Mouse (Mus musculus) heart, postnatal 0 days (tissue): Measurements from ENCODE around the gene Rtn4. TPM values are rescaled to one million over a fixed set of nuclear protein-coding genes. Genes with fewer than 3 reads are reported as not detected.

Source experiments
- ATAC-seq: fragments of 200-750 bp; cut with Nextera tagmentation; 2 replicates; pipeline ENCODE4 v1.8.0; 2017; ENCODE audit warnings: low read depth, moderate number of reproducible peaks, moderate library complexity; ENCODE audit not compliant: insufficient read depth
- DNase-seq: peaks from one replicate; pipeline ENCODE4 v3.0.0-alpha.2; 2016; ENCODE audit warnings: low spot score
- H3K27ac ChIP-seq: fragments of 300-500 bp; sonication (generic); 2 replicates; pipeline ENCODE4 v1.5.1; 2014; ENCODE audit warnings: low read depth, mild to moderate bottlenecking
- H3K27me3 ChIP-seq: fragments of 300-500 bp; sonication (generic); 2 replicates; pipeline ENCODE4 v1.6.1; 2014; ENCODE audit warnings: low read length, mixed read lengths; ENCODE audit not compliant: control insufficient read depth, insufficient read depth
- H3K36me3 ChIP-seq: fragments of 300-500 bp; sonication (generic); replicated peaks from 2 replicates; pipeline ENCODE4 v1.6.1; 2014; ENCODE audit warnings: low read length, mixed read lengths; ENCODE audit not compliant: control insufficient read depth, insufficient read depth
- H3K4me1 ChIP-seq: fragments of 300-500 bp; sonication (generic); 2 replicates; pipeline ENCODE4 v1.6.1; 2014; ENCODE audit warnings: antibody characterized with exemption; ENCODE audit not compliant: control insufficient read depth, insufficient read depth
- H3K4me2 ChIP-seq: fragments of 300-500 bp; sonication (generic); 2 replicates; pipeline ENCODE4 v1.6.1; 2014; ENCODE audit warnings: low read depth, mild to moderate bottlenecking, low read length, moderate library complexity
- H3K4me3 ChIP-seq: fragments of 300-500 bp; sonication (generic); 2 replicates; pipeline ENCODE4 v1.5.1; 2014; ENCODE audit warnings: low read depth, low read length
- H3K9ac ChIP-seq: fragments of 300-500 bp; sonication (generic); replicated peaks from 2 replicates; pipeline ENCODE4 v1.6.1; 2014; ENCODE audit warnings: low read depth, low read length, mixed read lengths
- H3K9me3 ChIP-seq: fragments of 300-500 bp; sonication (generic); replicated peaks from 2 replicates; pipeline ENCODE4 v1.6.1; 2016; ENCODE audit warnings: low read length; ENCODE audit not compliant: control insufficient read depth
- CTCF ChIP-seq: IDR thresholded peaks from 2 replicates; pipeline ENCODE4 v1.5.1; 2016; ENCODE audit warnings: antibody characterized with exemption, control low read depth, low read depth
- EP300 ChIP-seq: IDR thresholded peaks from 2 replicates; pipeline ENCODE4 v1.6.1; 2016; ENCODE audit warnings: antibody characterized with exemption, low read depth
- WGBS: fragments of 180-500 bp; shearing (Covaris S2); extraction: QIAGEN DNeasy Blood & Tissue Kit; methylation state at CpG from one replicate; pipeline ENCODE4 v1.1.7; 2014; 5-methylcytosine and 5-hydroxymethylcytosine counted together
- polyA plus RNA-seq: library from polyadenylated mRNA; unstranded; fragments of >200 nt; fragmentation: Nextera tagmentation; extraction: Ambion mirVana; gene quantifications from 2 replicates; pipeline ENCODE4 v1.2.1, GENCODE M21; 2015
- total RNA-seq: library from RNA; depleted of rRNA; stranded (reverse); fragments of >200 nt; gene quantifications from 2 replicates; pipeline ENCODE4 v1.2.3, GENCODE M21; 2014; ENCODE audit warnings: low replicate concordance

The Rtn4 gene
- total and polyA plus RNA-seq, 2 experiments from 2014 or later = 48.0 to 154 TPM

DNA sequence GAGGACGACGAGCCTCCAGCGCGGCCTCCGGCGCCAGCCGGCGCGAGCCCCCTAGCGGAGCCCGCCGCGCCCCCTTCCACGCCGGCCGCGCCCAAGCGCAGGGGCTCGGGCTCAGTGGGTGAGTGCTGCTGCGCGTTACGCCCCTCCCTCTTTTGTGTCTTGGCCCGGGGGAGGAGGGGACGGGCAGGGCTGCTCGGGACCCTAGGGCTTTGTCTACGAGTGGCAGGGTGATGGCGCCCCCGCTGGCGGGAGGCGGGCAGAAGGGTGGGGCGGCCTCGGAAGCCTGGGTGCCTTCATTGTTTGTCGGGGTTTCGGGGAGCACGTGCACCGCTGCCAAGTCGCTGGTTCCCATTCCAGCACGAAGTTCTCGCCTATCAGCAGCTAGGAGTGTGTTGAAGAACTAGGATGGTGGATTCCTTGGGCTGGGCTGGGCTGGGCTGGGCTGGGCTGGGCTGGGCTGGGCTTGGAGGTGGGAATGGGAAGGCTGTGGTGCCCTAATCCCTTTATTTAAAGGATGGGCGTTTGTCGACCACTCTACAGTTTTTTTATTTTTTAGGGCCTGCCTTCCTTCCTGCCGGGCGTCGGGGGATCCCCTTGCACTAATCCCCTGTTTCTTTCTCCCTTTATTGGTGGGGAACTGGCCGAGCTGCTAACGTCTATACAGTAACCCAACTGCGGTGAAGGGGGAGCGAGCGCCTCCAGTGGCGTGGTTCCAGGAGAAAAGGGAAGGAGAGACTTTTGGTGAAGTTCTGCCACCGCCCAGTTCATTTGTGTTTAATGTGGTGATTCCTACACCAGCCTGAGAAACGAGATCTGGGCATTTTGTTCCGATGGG lies 1.0 kb downstream of the Rtn4 start:
- Histone ChIP-seq H3K4me3 (peak overlapping the region; percentile 100), H3K27me3 (no peaks in the 10 kb centered on the region), H3K4me2 (peak overlapping the region; percentile 67), H3K9me3 (no peaks in the 10 kb centered on the region), H3K27ac (peak overlapping the region; percentile 99), H3K4me1 (peaks cover 19% of the 10 kb centered on the region), H3K9ac (peak overlapping the region; percentile 98), H3K36me3 (no peaks in the 10 kb centered on the region)
- no peak for TF ChIP-seq EP300
- peak; percentile 73 for TF ChIP-seq CTCF
- peak; percentile 78 for ATAC-seq
- WGBS = under 1% methylated on average over 40 of the region's 53 CpGs
- peak; percentile 96 for DNase-seq

DNA sequence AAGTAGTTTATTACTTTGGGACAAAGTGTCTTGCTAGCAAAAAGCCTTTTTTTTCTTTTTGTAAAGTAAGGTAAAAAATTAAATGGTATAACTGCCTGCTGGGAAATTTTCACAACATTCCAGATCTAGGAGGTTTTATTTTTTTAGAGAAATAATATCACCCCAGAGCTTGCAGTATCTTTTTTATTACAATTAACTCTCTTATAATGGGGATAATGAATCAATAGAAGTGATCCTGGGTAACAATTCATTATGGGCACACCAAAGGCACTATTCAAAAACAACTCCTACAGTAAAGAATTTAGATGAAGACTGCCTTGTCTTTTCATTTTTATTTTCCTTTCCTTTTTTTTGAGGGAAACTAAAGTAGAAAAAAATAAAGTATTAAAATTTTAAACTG lies 2.0 kb downstream of the Rtn4 start:
- Histone ChIP-seq H3K36me3 (no peaks in the 10 kb centered on the region), H3K27ac (no peak overlapping the region), H3K4me1 (peaks cover 19% of the 10 kb centered on the region), H3K4me2 (peak overlapping the region; percentile 67; the same call in 1 of the 2 replicates), H3K9ac (no peak overlapping the region), H3K9me3 (no peaks in the 10 kb centered on the region), H3K4me3 (peak overlapping the region; percentile 100; the same call in 1 of the 2 replicates), H3K27me3 (no peaks in the 10 kb centered on the region)
- DNase-seq (no peak), ATAC-seq (no peak)
- TF ChIP-seq EP300 = no peak
- TF ChIP-seq CTCF = no peak

DNA sequence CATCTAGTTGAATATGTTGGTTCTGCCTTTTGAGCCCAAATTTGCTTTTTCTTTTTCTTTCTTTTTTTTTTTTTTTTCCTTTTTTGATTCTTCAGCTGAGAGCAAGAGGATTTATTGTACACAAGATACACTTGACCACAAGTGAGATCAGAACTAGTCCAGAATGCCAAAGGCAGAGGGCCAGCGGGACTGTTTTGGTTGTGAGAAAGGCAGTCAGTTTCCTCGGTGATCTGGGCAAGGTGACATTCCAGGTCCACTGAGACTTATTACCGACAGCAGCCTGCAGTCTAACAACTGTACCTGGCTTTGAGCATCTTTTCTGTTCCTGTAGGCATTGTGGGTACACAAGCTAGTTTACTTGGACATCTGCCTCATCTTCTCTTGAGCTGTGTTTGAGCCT lies 10.0 kb downstream of the Rtn4 start:
- 44% methylated on average over 3 of the region's 3 CpGs for WGBS
- no peak for DNase-seq
- Histone ChIP-seq H3K4me2 (no peak overlapping the region), H3K4me1 (peaks cover 14% of the 10 kb centered on the region; the same call in 1 of the 2 replicates), H3K9ac (no peak overlapping the region), H3K9me3 (no peaks in the 10 kb centered on the region), H3K27ac (no peak overlapping the region), H3K4me3 (no peak overlapping the region), H3K27me3 (no peaks in the 10 kb centered on the region), H3K36me3 (peaks cover 15% of the 10 kb centered on the region)
- no peak for TF ChIP-seq EP300
- no peak for TF ChIP-seq CTCF
- ATAC-seq = no peak

- H3K4me1 ChIP-seq = peaks cover 12% of the 10 kb centered on the region; the same call in 1 of the 2 replicates
- H3K4me2 ChIP-seq = no peak overlapping the region
- no peak overlapping the region for H3K27ac ChIP-seq
- no peak for ATAC-seq
- H3K9me3 ChIP-seq = no peaks in the 10 kb centered on the region
- H3K9ac ChIP-seq = no peak overlapping the region
- H3K4me3 ChIP-seq = no peak overlapping the region
- no peak for DNase-seq
- TF ChIP-seq EP300 (no peak), CTCF (no peak)
- H3K27me3 ChIP-seq = no peaks in the 10 kb centered on the region
- peaks cover 28% of the 10 kb centered on the region for H3K36me3 ChIP-seq
These were observed 12.5 kb downstream of the Rtn4 start for GRCm38 (mm10) chr11:29705263-29705662.

GRCm38 (mm10) chr11:29706845-29707244 lies 14.1 kb downstream of the Rtn4 start:
- peaks cover 28% of the 10 kb centered on the region for H3K36me3 ChIP-seq
- DNase-seq (no peak), ATAC-seq (no peak)
- H3K27me3 ChIP-seq = no peaks in the 10 kb centered on the region
- WGBS = 86% methylated on average over 4 of the region's 4 CpGs
- TF ChIP-seq EP300 (no peak), CTCF (no peak)
- no peaks in the 10 kb centered on the region for H3K9me3 ChIP-seq
- H3K4me1 ChIP-seq = peaks cover 12% of the 10 kb centered on the region; the same call in 1 of the 2 replicates
- no peak overlapping the region for H3K9ac ChIP-seq
- H3K4me2 ChIP-seq = no peak overlapping the region
- H3K4me3 ChIP-seq = no peak overlapping the region
- no peak overlapping the region for H3K27ac ChIP-seq
